ENCODE assay signal across 15 mouse cellular contexts in the genomic region with DNA sequence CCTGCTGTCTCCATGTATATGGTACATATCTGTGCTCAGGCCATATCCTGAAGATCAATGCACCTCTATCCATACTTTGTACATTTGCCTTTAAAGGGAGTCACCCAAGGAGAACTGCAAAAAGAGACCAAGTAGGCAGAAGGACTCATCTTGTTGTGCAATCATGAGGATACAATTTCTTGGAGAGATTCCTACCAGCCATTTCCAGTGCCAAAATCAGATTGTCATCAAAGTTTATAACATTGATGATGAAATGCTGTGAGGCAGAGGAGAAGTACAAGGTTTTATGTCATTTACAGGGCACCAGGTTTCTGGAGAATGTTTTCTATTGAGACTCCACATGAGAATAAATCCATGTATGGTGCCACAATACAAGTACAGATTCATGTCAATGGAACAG.
"Had no signal": no experiment of that assay in that cellular context is flagged by ENCODE, and none has a peak within 500 bp of the region (broad histone marks: within the 10 kb centered on the region; RNA-seq: fewer than 3 reads in every experiment).

No protein-coding gene starts in this region.

- H3K9ac ChIP-seq: neural tube, embryonic 15.5 days; stomach, embryonic 15.5 days had no signal

- H3K4me2 ChIP-seq: neural tube, embryonic 15.5 days; stomach, embryonic 15.5 days had no signal

- H3K9me3 ChIP-seq: neural tube, embryonic 15.5 days; stomach, embryonic 15.5 days had no signal

- H3K4me3 ChIP-seq: neural tube, embryonic 15.5 days; stomach, embryonic 15.5 days had no signal

- H3K36me3 ChIP-seq: neural tube, embryonic 15.5 days; stomach, embryonic 15.5 days had no signal

- DNase-seq: retina, postnatal 1 day; right cerebral cortex, adult 18-20 months; right cerebral cortex, postnatal 14 days; right cerebral cortex, postnatal 25 days; right cerebral cortex, postnatal 4 days; spleen, adult 18-20 months; thymus, adult 18-20 months; thymus, adult 2 months; thymus, postnatal 14 days; thymus, postnatal 25 days; thymus, postnatal 36 days; thymus, postnatal 4 days had no signal

- H3K27me3 ChIP-seq: neural tube, embryonic 15.5 days; stomach, embryonic 15.5 days had no signal

- H3K4me1 ChIP-seq: neural tube, embryonic 15.5 days; stomach, embryonic 15.5 days had no signal

- H3K27ac ChIP-seq: neural tube, embryonic 15.5 days; stomach, embryonic 15.5 days; stomach, postnatal 0 days had no signal
